Mouse (Mus musculus) brain, embryonic 14.5 days (tissue): ENCODE measurements around the gene Fbxl14. TPM values are rescaled to one million over a fixed set of nuclear protein-coding genes. Genes with fewer than 3 reads are reported as not detected.
A peak's percentile ranks its signal among the peaks of the same experiment; 100 is the strongest.

ENCODE experiments used
- DNase-seq: peaks from one replicate; pipeline ENCODE4 v3.0.0-alpha.2; 2011; ENCODE audit warnings: low read depth
- CTCF ChIP-seq: fragments of 200-500 bp; IDR thresholded peaks from 2 replicates; pipeline ENCODE4 v1.5.1; 2012; ENCODE audit warnings: inconsistent platforms, mild to moderate bottlenecking, moderate library complexity, borderline replicate concordance; ENCODE audit not compliant: insufficient read depth, insufficient read length; ENCODE audit errors: extremely low read depth
- POLR2A ChIP-seq: fragments of 200-500 bp; IDR thresholded peaks from 2 replicates; pipeline ENCODE4 v1.6.1; 2012; ENCODE audit warnings: mild to moderate bottlenecking, inconsistent platforms, borderline replicate concordance; ENCODE audit not compliant: poor library complexity, insufficient read depth, insufficient read length, severe bottlenecking; ENCODE audit errors: extremely low read depth
- polyA plus RNA-seq: library from polyadenylated mRNA; depleted of rRNA; stranded (reverse); fragments of >200 nt; gene quantifications from 2 replicates; pipeline ENCODE4 v1.2.3, GENCODE M21; 2012

Fbxl14 gene
- polyA plus RNA-seq, 1 experiment = 57.6 TPM

DNA sequence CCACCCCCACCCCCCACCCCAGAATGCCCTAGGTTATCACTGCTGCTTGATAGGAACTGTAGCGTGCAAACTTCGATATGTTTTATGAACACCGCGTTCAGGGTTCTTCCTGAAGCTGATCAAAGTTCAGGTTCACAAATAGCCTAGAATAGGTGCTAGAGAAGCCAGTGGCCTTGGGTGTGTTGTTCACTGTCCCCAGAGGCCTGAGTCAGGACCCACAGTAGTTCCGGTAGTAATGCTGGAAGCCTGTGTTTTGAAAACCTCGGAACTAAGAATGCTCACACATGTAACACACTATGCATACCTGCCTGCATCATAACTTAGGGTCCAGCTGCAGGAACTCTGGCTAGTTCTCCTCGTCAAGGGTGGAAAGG lies 7.6 kb downstream of the Fbxl14 start:
- TF ChIP-seq CTCF (no peak), POLR2A (no peak)
- no peak for DNase-seq

DNA sequence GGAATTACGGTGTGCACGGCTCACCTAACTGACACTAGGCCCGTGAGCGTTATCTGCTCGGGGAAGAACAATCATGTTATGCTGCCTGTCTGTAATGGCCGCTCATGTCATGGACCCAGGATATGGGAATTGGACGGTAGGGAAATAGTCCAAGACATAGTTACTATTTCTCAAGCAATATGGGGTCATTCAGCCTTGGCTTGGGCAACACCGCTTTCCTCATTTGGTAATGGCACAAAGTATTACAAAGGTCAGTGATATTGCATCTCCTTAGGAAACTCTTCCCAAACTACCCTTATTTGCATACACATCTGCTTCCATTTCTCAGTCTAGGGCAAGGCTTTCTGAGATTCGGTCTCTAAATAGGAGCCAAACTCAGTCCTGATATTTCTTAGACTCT lies 8.2 kb downstream of the Fbxl14 start:
- no peak for DNase-seq
- TF ChIP-seq CTCF = no peak
- TF ChIP-seq POLR2A = no peak

DNA sequence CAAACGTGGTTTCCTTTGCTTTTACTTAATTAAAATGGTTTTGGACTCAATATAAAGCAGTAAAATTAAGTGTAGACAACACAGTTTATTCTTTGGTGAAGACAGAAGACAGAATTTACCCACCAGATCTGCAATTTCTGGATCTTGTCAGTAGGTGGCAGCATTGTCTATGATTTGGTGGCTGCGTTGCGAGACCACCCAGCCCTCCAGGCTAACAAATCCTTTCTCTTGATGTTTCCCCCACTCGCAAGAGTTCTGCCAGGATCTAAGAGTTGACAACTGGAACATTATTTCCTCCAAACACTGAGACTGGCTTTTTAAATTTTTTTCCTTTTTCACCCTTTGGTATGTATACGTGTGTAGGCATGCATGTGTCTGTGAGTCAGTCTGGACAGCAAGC lies 10.3 kb downstream of the Fbxl14 start:
- DNase-seq = peak; percentile 90
- TF ChIP-seq CTCF (peak; percentile 85), POLR2A (no peak)

DNA sequence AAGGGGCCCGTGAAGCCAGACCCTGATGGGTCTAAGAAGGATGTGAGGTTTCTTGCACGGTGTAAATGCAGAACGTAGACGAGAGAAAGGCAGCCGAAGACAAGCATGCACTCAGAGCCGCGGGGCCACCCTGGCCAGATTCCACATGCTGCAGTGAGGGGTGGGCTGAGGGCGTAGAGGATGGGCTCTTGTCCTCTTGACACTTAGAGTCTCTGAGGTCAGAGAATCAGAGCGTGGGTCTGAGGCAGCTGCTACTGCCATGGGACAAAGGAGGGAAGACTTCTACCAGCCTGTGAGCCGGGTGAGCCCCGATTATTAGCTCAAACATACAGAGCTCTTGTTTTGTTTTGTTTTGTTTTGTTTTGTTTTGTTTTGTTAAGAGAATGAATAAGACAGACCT lies 11.1 kb downstream of the Fbxl14 start:
- no peak for TF ChIP-seq CTCF
- TF ChIP-seq POLR2A = no peak
- DNase-seq = no peak

DNA sequence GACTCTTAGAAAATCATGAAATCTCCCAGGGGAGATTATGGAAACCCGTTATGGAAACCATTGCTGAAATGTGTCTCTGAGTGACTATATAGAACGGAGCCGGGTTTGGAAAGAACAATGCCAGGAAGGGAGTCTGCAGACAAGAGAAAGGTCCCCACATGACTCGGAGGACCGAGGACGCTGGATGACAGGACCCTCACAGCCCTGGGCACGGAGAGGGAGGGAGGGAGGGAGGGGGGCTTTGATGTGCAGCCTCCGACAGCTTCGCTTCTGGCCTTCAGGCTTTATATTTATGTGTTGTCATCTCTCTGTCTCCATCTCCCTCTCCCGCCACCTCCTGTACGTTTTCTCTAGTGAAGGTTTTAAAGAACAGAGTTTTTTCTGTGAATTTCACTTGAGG lies 11.5 kb downstream of the Fbxl14 start:
- TF ChIP-seq CTCF = no peak
- no peak for TF ChIP-seq POLR2A
- DNase-seq = no peak

DNA sequence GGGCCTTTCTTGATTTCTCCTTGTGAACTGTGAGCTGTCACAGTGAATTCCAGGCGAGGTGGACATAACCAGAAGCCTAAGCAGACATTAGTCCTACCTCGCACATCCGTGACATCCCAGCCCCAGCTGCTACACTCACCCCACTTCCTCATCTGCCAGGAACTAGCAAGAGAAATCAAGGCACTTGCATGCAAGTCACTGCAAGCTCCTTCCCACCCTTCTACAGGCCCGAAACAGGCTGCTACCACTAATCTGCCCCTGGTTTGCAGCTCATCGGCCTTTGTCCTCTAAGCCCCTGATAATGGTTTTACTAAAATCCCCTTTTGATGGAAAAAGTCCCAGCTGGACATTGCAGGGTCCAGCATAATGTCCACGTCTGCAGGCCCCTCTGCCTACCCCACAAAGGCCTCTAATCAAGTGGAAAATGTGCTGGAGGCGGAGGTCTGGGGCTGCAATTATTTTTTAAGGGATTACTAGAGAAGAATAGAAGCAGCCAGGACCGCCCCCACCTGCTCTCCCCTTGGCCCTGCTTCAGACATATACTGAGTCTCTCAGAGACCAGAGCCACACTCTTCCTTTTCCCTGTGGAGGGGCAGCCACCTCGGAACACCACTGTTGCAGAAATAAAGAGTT lies 12.6 kb downstream of the Fbxl14 start:
- no peak for TF ChIP-seq CTCF
- no peak for TF ChIP-seq POLR2A
- DNase-seq = peak; percentile 84

DNA sequence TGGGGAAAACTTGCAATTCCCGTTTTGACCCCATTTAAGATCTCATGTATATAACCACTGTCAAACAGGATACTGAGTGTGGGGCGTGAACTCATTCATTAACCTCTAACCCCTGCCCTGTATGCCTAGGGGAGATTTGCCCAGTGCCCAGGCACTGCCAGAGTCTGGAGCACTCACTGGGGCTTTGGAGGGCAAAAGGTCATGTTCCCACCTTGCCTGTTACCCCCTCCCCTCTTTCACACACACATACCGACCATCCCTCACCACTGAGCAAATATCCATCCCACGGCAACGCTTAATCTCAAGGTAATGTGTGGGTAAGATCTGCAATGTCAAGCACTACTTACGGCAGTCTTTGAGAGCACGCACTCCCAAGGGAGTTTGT lies 13.2 kb downstream of the Fbxl14 start:
- DNase-seq = no peak
- no peak for TF ChIP-seq POLR2A
- TF ChIP-seq CTCF = no peak

DNA sequence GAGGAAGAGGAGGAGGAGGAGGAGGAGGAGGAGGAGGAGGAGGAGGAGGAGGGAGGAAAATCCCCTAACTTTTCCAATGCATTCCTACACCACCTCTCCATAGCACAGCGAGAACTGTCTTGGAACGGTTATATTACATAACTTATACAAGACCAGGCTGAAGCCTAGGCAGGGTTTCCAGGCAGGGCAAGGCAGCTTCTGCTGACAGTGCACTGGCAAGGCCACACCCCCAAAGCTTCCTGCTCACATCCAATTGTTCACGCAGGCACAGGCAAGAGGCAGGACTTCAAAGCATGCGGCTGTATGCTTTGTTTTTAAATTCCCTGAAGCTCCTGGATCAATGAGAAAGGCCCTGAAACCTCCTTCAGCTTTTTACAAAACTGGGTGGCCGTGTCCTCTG lies 19.8 kb downstream of the Fbxl14 start:
- no peak for DNase-seq
- TF ChIP-seq CTCF = no peak
- no peak for TF ChIP-seq POLR2A

DNA sequence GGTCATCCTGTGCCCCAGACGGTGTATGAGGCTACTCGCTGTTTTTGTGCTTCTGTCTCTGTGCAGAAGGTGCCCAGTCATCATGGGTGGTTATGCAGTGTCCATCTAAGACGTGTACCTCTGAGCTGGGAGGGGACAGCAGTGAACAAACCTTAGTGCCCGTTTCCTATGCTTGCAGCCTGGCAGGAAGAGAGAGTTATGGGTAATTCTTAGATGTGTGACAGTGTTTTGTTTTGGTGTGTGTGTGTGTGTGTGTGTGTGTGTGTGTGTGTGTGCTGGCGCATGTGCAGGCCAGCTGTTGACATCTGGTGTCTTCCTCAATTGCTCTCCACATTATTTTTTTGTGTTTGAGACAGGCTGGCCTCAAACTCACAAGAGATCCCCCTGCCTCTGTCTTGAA lies 20.6 kb downstream of the Fbxl14 start:
- TF ChIP-seq CTCF (no peak), POLR2A (no peak)
- no peak for DNase-seq

DNA sequence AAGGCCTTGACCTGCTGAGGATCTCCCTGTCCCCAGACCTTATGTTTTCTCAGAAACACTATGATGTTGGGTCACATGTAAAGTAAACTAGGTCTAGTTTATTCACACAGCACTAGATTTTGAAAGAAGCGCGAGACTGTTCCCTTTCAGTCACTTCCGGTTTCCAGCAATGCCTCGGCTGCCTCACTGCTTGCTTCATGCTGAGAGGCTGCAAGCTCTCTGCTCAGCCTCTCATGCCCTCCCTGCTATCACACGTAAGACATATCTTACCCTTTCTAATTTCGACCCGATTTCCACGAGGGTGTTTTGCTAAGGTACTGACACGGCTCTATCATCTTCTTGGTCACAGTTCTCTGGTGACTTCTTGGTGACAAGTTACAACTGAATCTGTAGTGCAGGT lies 22.6 kb downstream of the Fbxl14 start:
- no peak for DNase-seq
- TF ChIP-seq CTCF = no peak
- no peak for TF ChIP-seq POLR2A

DNA sequence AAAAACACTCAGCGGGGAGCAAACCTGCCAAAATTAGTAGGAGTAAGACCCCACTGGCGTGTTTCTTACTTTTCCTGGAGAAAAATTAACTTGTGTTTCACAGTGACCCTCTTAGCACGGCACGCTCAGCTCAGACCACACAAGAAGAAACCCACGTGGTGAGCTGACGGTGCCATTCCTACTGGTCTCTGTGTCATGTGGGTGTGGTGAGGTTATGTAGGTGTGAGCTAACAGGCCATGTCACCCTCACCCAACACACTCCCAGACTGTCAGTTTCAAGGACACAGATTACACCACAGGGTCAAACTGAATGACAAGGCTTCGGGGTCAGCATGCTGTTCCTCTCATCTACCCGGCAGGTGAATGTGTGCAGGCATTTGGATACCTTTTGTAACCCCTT lies 25.3 kb downstream of the Fbxl14 start:
- no peak for TF ChIP-seq POLR2A
- no peak for TF ChIP-seq CTCF
- no peak for DNase-seq

DNA sequence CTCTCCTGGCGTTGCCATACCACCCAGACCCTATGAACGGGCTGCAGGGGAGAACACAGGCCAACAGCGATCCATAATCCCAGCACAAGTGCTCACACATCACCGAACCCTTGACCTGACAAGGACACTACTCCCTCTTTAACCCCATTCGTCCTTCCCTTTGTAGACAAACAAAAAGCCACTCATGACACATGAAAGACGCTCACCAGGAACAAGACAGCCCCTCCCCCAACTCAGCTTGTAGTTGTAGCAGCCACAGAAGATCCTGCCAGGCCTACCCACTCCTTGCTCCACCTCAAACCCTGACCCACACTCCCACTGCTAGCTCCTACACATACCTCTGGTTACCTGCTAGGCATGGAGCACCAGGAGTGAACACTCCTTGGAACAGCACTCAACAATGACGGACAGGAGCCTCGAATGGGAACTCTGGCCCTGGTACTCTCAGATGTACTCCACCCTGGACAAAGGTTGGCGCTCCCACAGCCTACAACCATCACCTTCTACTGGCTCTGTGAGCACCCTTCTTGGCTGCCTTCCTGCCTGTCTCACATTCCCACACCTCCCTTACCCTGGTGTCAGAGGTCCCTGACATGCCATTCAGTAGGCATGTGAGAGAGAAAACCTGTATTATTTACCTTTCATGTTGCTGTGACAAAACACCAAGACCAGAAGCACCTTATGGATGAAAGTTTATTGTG lies 26.2 kb downstream of the Fbxl14 start:
- DNase-seq = no peak
- TF ChIP-seq CTCF (no peak), POLR2A (no peak)

DNA sequence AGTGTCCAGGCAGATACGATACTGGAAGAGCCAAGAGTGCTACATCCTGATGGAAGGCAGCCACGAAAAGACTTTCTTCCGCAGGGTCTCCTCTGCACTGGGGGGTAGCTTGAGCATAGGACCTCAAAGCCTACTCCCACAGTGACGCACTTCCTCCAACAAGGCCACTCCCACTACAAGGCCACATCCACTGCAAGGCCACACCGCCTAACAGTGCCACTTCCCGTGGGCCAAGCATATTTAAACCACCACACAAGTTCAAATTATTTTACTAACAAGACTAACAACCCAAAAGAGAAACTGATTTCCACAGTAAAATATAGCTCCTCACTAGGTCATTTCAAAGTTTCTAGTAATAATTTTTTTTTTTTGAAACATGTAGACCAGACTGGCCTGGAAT lies 28.8 kb downstream of the Fbxl14 start:
- no peak for TF ChIP-seq CTCF
- TF ChIP-seq POLR2A = no peak
- DNase-seq = no peak
